Mouse (Mus musculus): ENCODE measurements around the gene Majin.

The Majin gene

GRCm38 (mm10) chr19:6262839-6263433 lies 78.7 kb downstream of the Majin start:
- DNase-seq (ENCODE audit: low read depth, low spot score): no peak

- no peak for DNase-seq (ENCODE audit: low read depth, low spot score)
Observed at GRCm38 (mm10) chr19:6264200-6264599, 80.0 kb downstream of the Majin start.

GRCm38 (mm10) chr19:6264945-6265344 lies 80.8 kb downstream of the Majin start:
- no peak for DNase-seq (ENCODE audit: low read depth, low spot score)

- no peak for DNase-seq (ENCODE audit: low read depth, low spot score)
Observed at GRCm38 (mm10) chr19:6265727-6266182, 81.6 kb downstream of the Majin start.

- DNase-seq (ENCODE audit: low read depth, low spot score): no peak
Observed at GRCm38 (mm10) chr19:6267306-6268169, 83.3 kb downstream of the Majin start.

- DNase-seq (ENCODE audit: low read depth, low spot score): peak; percentile 73
Observed at GRCm38 (mm10) chr19:6268170-6268528, 84.0 kb downstream of the Majin start.

GRCm38 (mm10) chr19:6268670-6269132 lies 84.5 kb downstream of the Majin start:
- no peak for DNase-seq (ENCODE audit: low read depth, low spot score)

- DNase-seq (ENCODE audit: low read depth, low spot score): no peak
Observed at GRCm38 (mm10) chr19:6269798-6270475, 85.7 kb downstream of the Majin start.

- DNase-seq (ENCODE audit: low read depth, low spot score): no peak
Observed at GRCm38 (mm10) chr19:6270661-6271060, 86.5 kb downstream of the Majin start.

GRCm38 (mm10) chr19:6271206-6271605 lies 87.0 kb downstream of the Majin start:
- DNase-seq (ENCODE audit: low read depth, low spot score): no peak

- no peak for DNase-seq (ENCODE audit: low read depth, low spot score)
Observed at GRCm38 (mm10) chr19:6272053-6272452, 87.9 kb downstream of the Majin start.

GRCm38 (mm10) chr19:6272738-6273137 lies 88.5 kb downstream of the Majin start:
- DNase-seq (ENCODE audit: low read depth, low spot score): no peak

- no peak for DNase-seq (ENCODE audit: low read depth, low spot score)
Observed at GRCm38 (mm10) chr19:6273592-6273991, 89.4 kb downstream of the Majin start.

All from c-Kit-negative CD71-positive TER-119-positive erythroid progenitor cells, embryonic 14.5 days (primary cell).